Mouse (Mus musculus) E14TG2a.4 (cell line): ENCODE data around the gene Gpd1.

Source experiments
- CTCF ChIP-seq: conservative IDR thresholded peaks from 2 replicates; pipeline ENCODE4 v1.5.1; 2014; ENCODE audit warnings: low read length
- NANOG ChIP-seq: IDR thresholded peaks from 2 replicates; pipeline ENCODE4 v1.6.1; 2014; ENCODE audit warnings: borderline replicate concordance, low read length, mixed read lengths

DNA sequence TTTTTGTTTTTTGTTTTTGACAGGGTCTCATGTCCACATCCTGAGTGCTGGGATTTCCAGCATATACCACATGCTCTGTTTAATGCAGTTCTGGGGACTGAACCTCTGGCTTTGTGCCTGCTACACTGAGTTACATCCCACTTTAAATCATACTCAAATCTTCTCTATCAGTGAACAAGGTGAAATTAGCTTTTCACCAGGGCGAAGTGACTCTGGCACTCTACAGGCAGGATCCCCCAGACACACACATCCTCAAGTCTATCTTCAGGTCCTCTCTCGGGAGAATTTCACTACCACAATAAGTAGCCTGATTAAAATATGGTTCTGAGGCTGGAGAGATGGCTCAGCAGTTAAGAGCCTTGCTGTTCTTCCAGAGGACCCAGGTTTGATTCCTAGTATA is 9.2 kb downstream of the Gpd1 start:
- TF ChIP-seq CTCF (no peak), NANOG (no peak)
